Mouse (Mus musculus) MEL (cell line): ENCODE measurements around the gene Slc39a13. TPM values are rescaled to one million over a fixed set of nuclear protein-coding genes. Genes with fewer than 3 reads are reported as not detected.

ENCODE experiments used
- DNase-seq: peaks from one replicate; pipeline ENCODE4 v3.0.0; 2011; ENCODE audit warnings: low read depth, low spot score
- H3K27ac ChIP-seq: 2 replicates; pipeline ENCODE4 v1.5.1; 2012; ENCODE audit warnings: low read depth, mild to moderate bottlenecking, control low read depth, low read length, moderate library complexity; ENCODE audit not compliant: control insufficient read depth
- H3K27me3 ChIP-seq, 2 experiments: fragments of 150-350 bp in 1 of 2; sonication (generic) in 1 of 2; 2 replicates each; pipeline ENCODE4 v1.6.1; 2012; ENCODE audit warnings: low read length in 2 of 2, mild to moderate bottlenecking in 2 of 2, improper control_type of control experiment in 1 of 2, moderate library complexity in 1 of 2; ENCODE audit not compliant: insufficient read depth in 2 of 2, control insufficient read depth in 1 of 2
- H3K36me3 ChIP-seq, 2 experiments: 2 replicates each; pipeline ENCODE4 v1.6.1; 2012 to 2014; ENCODE audit warnings: low read length in 2 of 2, improper control_type of control experiment in 1 of 2, inconsistent platforms in 1 of 2, mild to moderate bottlenecking in 1 of 2; ENCODE audit not compliant: insufficient read depth in 2 of 2, control insufficient read depth in 1 of 2
- H3K4me1 ChIP-seq, 2 experiments: fragments of 150-350 bp in 1 of 2; sonication (generic) in 1 of 2; 2 replicates each; pipeline ENCODE4 v1.6.1; 2012; ENCODE audit warnings: low read length in 2 of 2, improper control_type of control experiment in 1 of 2, mild to moderate bottlenecking in 1 of 2; ENCODE audit not compliant: insufficient read depth in 2 of 2, control insufficient read depth in 1 of 2
- H3K4me3 ChIP-seq, 2 experiments: fragments of 150-350 bp in 1 of 2; sonication (generic) in 1 of 2; 2 replicates each; pipeline ENCODE4 v1.5.1; 2012; ENCODE audit warnings: low read depth in 2 of 2, low read length in 2 of 2, mild to moderate bottlenecking in 2 of 2, moderate library complexity in 2 of 2, control low read depth in 1 of 2, improper control_type of control experiment in 1 of 2; ENCODE audit not compliant: control insufficient read depth in 1 of 2, insufficient read depth in 1 of 2
- H3K79me2 ChIP-seq: 2 replicates; pipeline ENCODE4 v1.6.1; 2012; ENCODE audit warnings: mild to moderate bottlenecking, low read length, moderate library complexity; ENCODE audit not compliant: control insufficient read depth, poor library complexity, insufficient read depth
- H3K9ac ChIP-seq: 2 replicates; pipeline ENCODE4 v1.6.1; 2012; ENCODE audit warnings: low read depth, mild to moderate bottlenecking, control low read depth, low read length, moderate library complexity; ENCODE audit not compliant: control insufficient read depth, poor library complexity, severe bottlenecking
- H3K9me3 ChIP-seq: fragments of 150-350 bp; sonication (generic); replicated peaks from 2 replicates; pipeline ENCODE4 v1.6.1; 2012; ENCODE audit warnings: mild to moderate bottlenecking, low read length, improper control_type of control experiment, moderate library complexity; ENCODE audit not compliant: insufficient read depth
- BHLHE40 ChIP-seq: IDR thresholded peaks from 2 replicates; pipeline ENCODE4 v1.6.1; 2012; ENCODE audit warnings: low read depth, mild to moderate bottlenecking, inconsistent platforms, low read length, improper control_type of control experiment, borderline replicate concordance
- CHD2 ChIP-seq: IDR thresholded peaks from 2 replicates; pipeline ENCODE4 v1.6.1; 2011; ENCODE audit warnings: low read length, improper control_type of control experiment
- E2F4 ChIP-seq: IDR thresholded peaks from 2 replicates; pipeline ENCODE4 v1.6.1; 2011; ENCODE audit warnings: low read depth, low read length, improper control_type of control experiment, borderline replicate concordance
- EP300 ChIP-seq, 2 experiments: IDR thresholded peaks; 2 replicates each; pipeline ENCODE4 v1.6.1; 2011; ENCODE audit warnings: improper control_type of control experiment in 2 of 2, low read length in 2 of 2, low read depth in 1 of 2, mild to moderate bottlenecking in 1 of 2
- ETS1 ChIP-seq: IDR thresholded peaks from 2 replicates; pipeline ENCODE4 v1.6.1; 2012; ENCODE audit warnings: low read depth, mild to moderate bottlenecking, inconsistent platforms, low read length, improper control_type of control experiment, moderate library complexity
- GABPA ChIP-seq: IDR thresholded peaks from 2 replicates; pipeline ENCODE4 v1.6.1; 2012; ENCODE audit warnings: low read depth, mild to moderate bottlenecking, inconsistent platforms, low read length, improper control_type of control experiment, moderate library complexity
- GATA1 ChIP-seq: IDR thresholded peaks from 2 replicates; pipeline ENCODE4 v1.6.1; 2011; ENCODE audit warnings: low read depth, low read length, improper control_type of control experiment
- HCFC1 ChIP-seq: IDR thresholded peaks from 2 replicates; pipeline ENCODE4 v1.6.1; 2012; ENCODE audit warnings: low read depth, mild to moderate bottlenecking, inconsistent platforms, low read length, improper control_type of control experiment, moderate library complexity
- JUND ChIP-seq: IDR thresholded peaks from 2 replicates; pipeline ENCODE4 v1.6.1; 2011; ENCODE audit warnings: low read depth, mild to moderate bottlenecking, improper control_type of control experiment, low read length
- MAX ChIP-seq: IDR thresholded peaks from 2 replicates; pipeline ENCODE4 v1.6.1; 2011; ENCODE audit warnings: low read length, improper control_type of control experiment
- MAZ ChIP-seq: IDR thresholded peaks from 2 replicates; pipeline ENCODE4 v1.6.1; 2012; ENCODE audit warnings: low read depth, mild to moderate bottlenecking, inconsistent platforms, low read length, improper control_type of control experiment
- MEF2A ChIP-seq: IDR thresholded peaks from 2 replicates; pipeline ENCODE4 v1.6.1; 2014; ENCODE audit warnings: low read depth, mild to moderate bottlenecking, inconsistent platforms, low read length, improper control_type of control experiment; ENCODE audit not compliant: poor library complexity, insufficient replicate concordance, severe bottlenecking; ENCODE audit errors: extremely low read depth
- MXI1 ChIP-seq: IDR thresholded peaks from 2 replicates; pipeline ENCODE4 v1.6.1; 2011; ENCODE audit warnings: mild to moderate bottlenecking, low read depth, low read length, improper control_type of control experiment
- MYC ChIP-seq: IDR thresholded peaks from 2 replicates; pipeline ENCODE4 v1.6.1; 2011; ENCODE audit warnings: low read depth, mild to moderate bottlenecking, low read length, improper control_type of control experiment, moderate library complexity
- NELFE ChIP-seq: IDR thresholded peaks from 2 replicates; pipeline ENCODE4 v1.6.1; 2011; ENCODE audit warnings: low read depth, low read length, improper control_type of control experiment
- POLR2A ChIP-seq, 2 experiments: IDR thresholded peaks; 2 replicates each; pipeline ENCODE4 v1.6.1; 2011 to 2012; ENCODE audit warnings: low read length in 2 of 2, mild to moderate bottlenecking in 2 of 2, control low read depth in 1 of 2, improper control_type of control experiment in 1 of 2, low read depth in 1 of 2, moderate library complexity in 1 of 2; ENCODE audit not compliant: control insufficient read depth in 1 of 2, insufficient read depth in 1 of 2, poor library complexity in 1 of 2
- POLR2AphosphoS5 ChIP-seq: IDR thresholded peaks from 2 replicates; pipeline ENCODE4 v1.6.1; 2012; ENCODE audit warnings: low read depth, borderline replicate concordance, mild to moderate bottlenecking, inconsistent platforms, low read length, moderate library complexity, mixed read lengths
- RAD21 ChIP-seq: IDR thresholded peaks from 2 replicates; pipeline ENCODE4 v1.6.1; 2011; ENCODE audit warnings: mild to moderate bottlenecking, low read depth, low read length, improper control_type of control experiment
- SMC3 ChIP-seq: IDR thresholded peaks from 2 replicates; pipeline ENCODE4 v1.6.1; 2011; ENCODE audit warnings: low read depth, low read length, improper control_type of control experiment
- TAL1 ChIP-seq: IDR thresholded peaks from 2 replicates; pipeline ENCODE4 v1.6.1; 2012; ENCODE audit warnings: mild to moderate bottlenecking, inconsistent platforms, low read length, moderate library complexity, mixed read lengths
- TCF12 ChIP-seq: IDR thresholded peaks from 2 replicates; pipeline ENCODE4 v1.6.1; 2014; ENCODE audit warnings: low read depth, mild to moderate bottlenecking, inconsistent platforms, low read length, improper control_type of control experiment, moderate library complexity
- UBTF ChIP-seq: IDR thresholded peaks from 2 replicates; pipeline ENCODE4 v1.6.1; 2012; ENCODE audit warnings: low read depth, mild to moderate bottlenecking, inconsistent platforms, low read length, improper control_type of control experiment, moderate library complexity, borderline replicate concordance; ENCODE audit not compliant: insufficient read depth
- USF1 ChIP-seq: IDR thresholded peaks from 2 replicates; pipeline ENCODE4 v1.6.1; 2014; ENCODE audit warnings: low read depth, mild to moderate bottlenecking, inconsistent platforms, low read length, improper control_type of control experiment, moderate library complexity
- ZC3H11A ChIP-seq: IDR thresholded peaks from 2 replicates; pipeline ENCODE4 v1.6.1; 2012; ENCODE audit warnings: low read depth, mild to moderate bottlenecking, inconsistent platforms, low read length, improper control_type of control experiment
- ZKSCAN1 ChIP-seq: IDR thresholded peaks from 2 replicates; pipeline ENCODE4 v1.6.1; 2012; ENCODE audit warnings: low read depth, mild to moderate bottlenecking, inconsistent platforms, low read length, improper control_type of control experiment, moderate library complexity
- ZNF384 ChIP-seq: IDR thresholded peaks from 2 replicates; pipeline ENCODE4 v1.6.1; 2012; ENCODE audit warnings: low read depth, mild to moderate bottlenecking, inconsistent platforms, low read length, improper control_type of control experiment
- polyA plus RNA-seq, 2 experiments: library from polyadenylated mRNA; stranded (reverse) in 1 of 2; unstranded in 1 of 2; fragments of >175 nt in 1 of 2; fragments of >200 nt in 1 of 2; gene quantifications; 2 replicates each; pipeline versions ENCODE4 v1.2.1 to v1.2.4; 2012; ENCODE audit warnings: low replicate concordance in 2 of 2, low read depth in 1 of 2; ENCODE audit not compliant: insufficient read length in 2 of 2, insufficient read depth in 1 of 2, missing spikeins in 1 of 2
- total RNA-seq: library from RNA; depleted of rRNA; stranded (reverse); fragments of 300-350 nt; gene quantifications from 2 replicates; pipeline ENCODE4 v1.2.3, GENCODE M21; 2012

Slc39a13 gene
- total and polyA plus RNA-seq, 3 experiments, result 9.4 to 19.1 TPM; not detected in 1

DNA sequence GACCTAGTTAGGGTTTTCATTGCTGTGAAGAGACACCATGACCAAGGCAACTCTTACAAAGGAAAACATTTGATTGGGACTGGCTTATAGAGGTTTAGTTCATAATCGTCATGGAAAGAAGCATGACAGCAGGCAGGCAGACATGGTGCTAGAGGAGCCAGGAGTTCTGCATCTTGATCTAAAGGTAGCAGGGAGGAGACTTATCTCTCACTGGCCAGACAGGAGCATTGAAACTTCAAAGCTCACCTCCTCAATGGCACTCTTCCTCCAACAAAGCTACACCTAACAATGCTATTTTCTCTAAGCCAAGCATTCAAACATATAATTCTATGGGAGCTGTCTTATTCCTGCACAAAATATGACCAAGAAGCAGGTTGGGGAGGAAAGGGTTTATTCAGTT is 43.7 kb downstream of the Slc39a13 start:
- Histone ChIP-seq H3K4me1 (peaks cover 6 to 22% of the 10 kb centered on the region in 2 experiments), H3K27ac (peak overlapping the region; percentile 87), H3K36me3 (peaks cover 0 to 19% of the 10 kb centered on the region in 2 experiments; a peak in 2 of 4 replicates), H3K27me3 (no peaks in the 10 kb centered on the region), H3K4me3 (peak overlapping the region; percentile 65 to 81), H3K79me2 (no peaks in the 10 kb centered on the region), H3K9me3 (no peaks in the 10 kb centered on the region), H3K9ac (peak overlapping the region; percentile 67)
- no peak for TF ChIP-seq NELFE
- TF ChIP-seq POLR2A (IDR thresholded peaks at IDR 0.05; ENCODE audit: control insufficient read depth in 1 of 2, insufficient read depth in 1 of 2, low read depth in 1 of 2, low read length in 2 of 2, poor library complexity in 1 of 2), result no peak
- 0 out of 2 replicates have a peak, but pooled peaks have one; percentile 5 for TF ChIP-seq ETS1
- TF ChIP-seq TAL1, result peak; percentile 24; the same call in 1 of the 2 replicates
- no peak for TF ChIP-seq JUND
- no peak for TF ChIP-seq HCFC1
- 0 out of 4 replicates have a peak, but pooled peaks of 1 of the 2 experiments have one; percentile 12 for TF ChIP-seq EP300 (IDR thresholded peaks at IDR 0.05; ENCODE audit: low read depth in 1 of 2, low read length in 2 of 2)
- TF ChIP-seq CHD2, result no peak
- no peak for TF ChIP-seq POLR2AphosphoS5
- TF ChIP-seq E2F4, result no peak
- no peak for TF ChIP-seq ZNF384
- TF ChIP-seq RAD21, result no peak
- no peak for TF ChIP-seq MAZ
- no peak for TF ChIP-seq GABPA
- no peak for TF ChIP-seq MAX
- TF ChIP-seq GATA1, result 0 out of 2 replicates have a peak, but pooled peaks have one; percentile 27
- TF ChIP-seq MXI1, result no peak
- no peak for TF ChIP-seq MYC
- DNase-seq, result peak; percentile 50

- no peak overlapping the region for H3K9ac ChIP-seq
- peaks cover 0 to 19% of the 10 kb centered on the region in 2 experiments; a peak in 2 of 4 replicates for H3K36me3 ChIP-seq
- H3K9me3 ChIP-seq, result no peaks in the 10 kb centered on the region
- H3K27ac ChIP-seq, result no peak overlapping the region
- DNase-seq, result no peak
- H3K27me3 ChIP-seq, result no peaks in the 10 kb centered on the region
- H3K4me1 ChIP-seq, result peaks cover 6 to 22% of the 10 kb centered on the region in 2 experiments
- H3K79me2 ChIP-seq, result no peaks in the 10 kb centered on the region
- H3K4me3 ChIP-seq, result no peak overlapping the region
- TF ChIP-seq RAD21, result no peak
- TF ChIP-seq MXI1, result no peak
- no peak for TF ChIP-seq ZKSCAN1
- TF ChIP-seq ZC3H11A, result no peak
- no peak for TF ChIP-seq TAL1
- TF ChIP-seq TCF12, result no peak
- TF ChIP-seq E2F4, result no peak
- TF ChIP-seq NELFE, result no peak
- no peak for TF ChIP-seq SMC3
- TF ChIP-seq BHLHE40, result no peak
- no peak for TF ChIP-seq USF1
- no peak for TF ChIP-seq MEF2A
- TF ChIP-seq GATA1, result no peak
- no peak for TF ChIP-seq UBTF
Measured at GRCm38 (mm10) chr2:91025081-91025516, 45.1 kb downstream of the Slc39a13 start.
